Mouse (Mus musculus): Measurements from ENCODE around the gene Adgrf2. TPM values are rescaled to one million over a fixed set of nuclear protein-coding genes. Genes with fewer than 3 reads are reported as not detected.

Adgrf2 gene
- total RNA-seq, 2 experiments from 2014 or later: 0.71 to 0.74 TPM

- no peak for DNase-seq (ENCODE audit: low spot score in 2 of 2)
- no peak for TF ChIP-seq CTCF (conservative IDR thresholded peaks at IDR 0.05)
- Histone ChIP-seq H3K4me3 (no peak overlapping the region), H3K27ac (no peak overlapping the region)
Measured at GRCm38 (mm10) chr17:42705611-42706010, 36.4 kb downstream of the Adgrf2 start.

GRCm38 (mm10) chr17:42702198-42702597 is 39.8 kb downstream of the Adgrf2 start:
- Histone ChIP-seq H3K27ac (no peak overlapping the region), H3K4me3 (no peak overlapping the region)
- peak in 1 of 2 experiments; percentile 28 for DNase-seq (ENCODE audit: low spot score in 2 of 2)
- TF ChIP-seq CTCF (conservative IDR thresholded peaks at IDR 0.05): no peak

- Histone ChIP-seq H3K4me3 (no peak overlapping the region), H3K27ac (no peak overlapping the region)
- peak; percentile 44 for TF ChIP-seq CTCF (conservative IDR thresholded peaks at IDR 0.05)
- DNase-seq (ENCODE audit: low spot score in 2 of 2): no peak
Measured at GRCm38 (mm10) chr17:42694730-42695129, 47.2 kb downstream of the Adgrf2 start.

GRCm38 (mm10) chr17:42692136-42692535 is 49.8 kb downstream of the Adgrf2 start, which contains the start of gene Adgrf4:
Gene Adgrf4 (minus strand): TSS chr17:42692284.
- Histone ChIP-seq H3K27ac (no peak within 1 kb of the TSS), H3K4me3 (no peak within 1 kb of the TSS)
- TF ChIP-seq CTCF (conservative IDR thresholded peaks at IDR 0.05): no peak
- DNase-seq (ENCODE audit: low spot score in 2 of 2): no peak

GRCm38 (mm10) chr17:42690531-42690930 is 51.4 kb downstream of the Adgrf2 start:
- Histone ChIP-seq H3K27ac (no peak overlapping the region), H3K4me3 (no peak overlapping the region)
- no peak for DNase-seq (ENCODE audit: low spot score in 2 of 2)
- TF ChIP-seq CTCF (conservative IDR thresholded peaks at IDR 0.05): no peak

Other genes with a start within 250 kb of the Adgrf2 start
- gene Opn5, start 130.8 kb downstream of the Adgrf2 start, total RNA-seq (2021): not detected
- gene Adgrf4, start 49.9 kb downstream of the Adgrf2 start, total RNA-seq (2021): 1 to 10 TPM; 1.3 to 2.1 TPM
- gene Cd2ap, start 134.5 kb upstream of the Adgrf2 start, total RNA-seq (2021): 10 to 100 TPM; 20.6 to 22.5 TPM